Mouse (Mus musculus) forebrain, embryonic 11.5 days (tissue): ENCODE data around the gene Mbtd1. TPM values are rescaled to one million over a fixed set of nuclear protein-coding genes. Genes with fewer than 3 reads are reported as not detected.

Experiments
- ATAC-seq: fragments of 200-750 bp; cut with Nextera tagmentation; replicated peaks from 2 replicates; pipeline ENCODE4 v1.8.0; 2017; ENCODE audit warnings: moderate TSS enrichment; ENCODE audit not compliant: low FRiP score
- DNase-seq: peaks from one replicate; pipeline ENCODE4 v3.0.0-alpha.2; 2017; ENCODE audit warnings: low spot score
- H3K27ac ChIP-seq: fragments of 300-500 bp; sonication (generic); 2 replicates; pipeline ENCODE4 v1.5.1; 2014; ENCODE audit warnings: low read depth, low read length
- H3K27me3 ChIP-seq: fragments of 300-500 bp; sonication (generic); 2 replicates; pipeline ENCODE4 v1.6.1; 2014; ENCODE audit warnings: mild to moderate bottlenecking, low read length, mixed read lengths; ENCODE audit not compliant: control insufficient read depth, insufficient read depth
- H3K36me3 ChIP-seq: fragments of 300-500 bp; sonication (generic); 2 replicates; pipeline ENCODE4 v1.6.1; 2014; ENCODE audit warnings: mild to moderate bottlenecking, low read length, moderate library complexity, mixed read lengths; ENCODE audit not compliant: control insufficient read depth, insufficient read depth
- H3K4me1 ChIP-seq: fragments of 300-500 bp; sonication (generic); replicated peaks from 2 replicates; pipeline ENCODE4 v1.6.1; 2014; ENCODE audit warnings: low read length, mixed read lengths; ENCODE audit not compliant: control insufficient read depth, insufficient read depth
- H3K4me2 ChIP-seq: fragments of 300-500 bp; sonication (generic); 2 replicates; pipeline ENCODE4 v1.6.1; 2014; ENCODE audit warnings: low read depth, mild to moderate bottlenecking, low read length, moderate library complexity, mixed read lengths; ENCODE audit not compliant: severe bottlenecking
- H3K4me3 ChIP-seq: fragments of 300-500 bp; sonication (generic); 2 replicates; pipeline ENCODE4 v1.5.1; 2014; ENCODE audit warnings: low read depth, low read length
- H3K9ac ChIP-seq: fragments of 300-500 bp; sonication (generic); 2 replicates; pipeline ENCODE4 v1.6.1; 2014; ENCODE audit warnings: low read length
- H3K9me3 ChIP-seq: fragments of 300-500 bp; sonication (generic); 2 replicates; pipeline ENCODE4 v1.6.1; 2016; ENCODE audit warnings: low read length, mixed read lengths; ENCODE audit not compliant: control insufficient read depth
- WGBS: fragments of 180-500 bp; shearing (Covaris S2); extraction: QIAGEN DNeasy Blood & Tissue Kit; methylation state at CpG from one replicate; pipeline ENCODE4 v1.1.7; 2014; 5-methylcytosine and 5-hydroxymethylcytosine counted together
- polyA plus RNA-seq: library from polyadenylated mRNA; unstranded; fragments of >200 nt; fragmentation: Nextera tagmentation; extraction: Ambion mirVana; gene quantifications from 2 replicates; pipeline ENCODE4 v1.2.1, GENCODE M21; 2014

Mbtd1 gene
- polyA plus RNA-seq, result 33.9 and 37.2 TPM in 2 replicates

GRCm38 (mm10) chr11:93885572-93886410 is at the start of gene Mbtd1, which contains the start of gene Utp18:
TSS of gene Mbtd1 (plus strand) at chr11:93885852.
TSS of gene Utp18 (minus strand) at chr11:93885766.
- H3K4me2 ChIP-seq, result peak within 1 kb of the TSS; percentile 84
- H3K4me1 ChIP-seq, result peaks cover 7% of the 10 kb centered on the region
- peak; percentile 97 for ATAC-seq
- H3K4me3 ChIP-seq, result peak within 1 kb of the TSS; percentile 96
- WGBS, result under 1% methylated on average over 72 of the region's 83 CpGs
- peak within 1 kb of the TSS; percentile 89 for H3K27ac ChIP-seq
- no peaks in the 10 kb centered on the region for H3K36me3 ChIP-seq
- no peaks in the 10 kb centered on the region for H3K9me3 ChIP-seq
- DNase-seq, result peak; percentile 99
- peak within 1 kb of the TSS; percentile 94 for H3K9ac ChIP-seq
- no peaks in the 10 kb centered on the region for H3K27me3 ChIP-seq

- no peaks in the 10 kb centered on the region; the same call in 1 of the 2 replicates for H3K4me1 ChIP-seq
- DNase-seq (no peak), ATAC-seq (no peak)
These were observed 38.3 kb upstream of the Mbtd1 start for GRCm38 (mm10) chr11:93847342-93847741.

GRCm38 (mm10) chr11:93852546-93852945 is 33.1 kb upstream of the Mbtd1 start:
- H3K9ac ChIP-seq, result no peak overlapping the region
- H3K4me1 ChIP-seq, result no peaks in the 10 kb centered on the region; the same call in 1 of the 2 replicates
- DNase-seq (no peak), ATAC-seq (no peak)
- H3K36me3 ChIP-seq, result no peaks in the 10 kb centered on the region
- no peak overlapping the region for H3K4me2 ChIP-seq
- no peaks in the 10 kb centered on the region for H3K9me3 ChIP-seq
- H3K27ac ChIP-seq, result no peak overlapping the region
- no peak overlapping the region for H3K4me3 ChIP-seq
- WGBS, result 87% methylated on average over 3 of the region's 3 CpGs
- H3K27me3 ChIP-seq, result no peaks in the 10 kb centered on the region

More at GRCm38 (mm10) chr11:93847342-93847741, 38.3 kb upstream of the Mbtd1 start:
- H3K9ac ChIP-seq, result no peak overlapping the region
- H3K27me3 ChIP-seq, result no peaks in the 10 kb centered on the region
- H3K4me3 ChIP-seq, result no peak overlapping the region
- WGBS, result 11% methylated on average over 2 of the region's 2 CpGs
- H3K9me3 ChIP-seq, result no peaks in the 10 kb centered on the region
- no peak overlapping the region for H3K4me2 ChIP-seq
- no peaks in the 10 kb centered on the region for H3K36me3 ChIP-seq
- H3K27ac ChIP-seq, result no peak overlapping the region

GRCm38 (mm10) chr11:93856284-93856955 is 29.2 kb upstream of the Mbtd1 start:
- DNase-seq (peak; percentile 87), ATAC-seq (peak; percentile 49; the same call in 1 of the 2 replicates)
- H3K27ac ChIP-seq, result no peak overlapping the region
- H3K9ac ChIP-seq, result no peak overlapping the region
- H3K4me3 ChIP-seq, result no peak overlapping the region
- no peak overlapping the region for H3K4me2 ChIP-seq
- H3K9me3 ChIP-seq, result no peaks in the 10 kb centered on the region
- H3K36me3 ChIP-seq, result no peaks in the 10 kb centered on the region; the same call in 1 of the 2 replicates
- H3K27me3 ChIP-seq, result no peaks in the 10 kb centered on the region
- 7% methylated on average over 6 of the region's 6 CpGs for WGBS
- no peaks in the 10 kb centered on the region for H3K4me1 ChIP-seq

GRCm38 (mm10) chr11:93860540-93861172 is 25.0 kb upstream of the Mbtd1 start:
- Histone ChIP-seq H3K4me3 (no peak overlapping the region), H3K27ac (no peak overlapping the region), H3K4me2 (no peak overlapping the region), H3K9ac (no peak overlapping the region), H3K9me3 (no peaks in the 10 kb centered on the region), H3K27me3 (no peaks in the 10 kb centered on the region), H3K36me3 (no peaks in the 10 kb centered on the region; the same call in 1 of the 2 replicates), H3K4me1 (no peaks in the 10 kb centered on the region)
- ATAC-seq, result no peak
- DNase-seq, result no peak
- 88% methylated on average over 1 of the region's 1 CpGs for WGBS

GRCm38 (mm10) chr11:93861193-93861592 is 24.5 kb upstream of the Mbtd1 start:
- no peaks in the 10 kb centered on the region for H3K4me1 ChIP-seq
- H3K27me3 ChIP-seq, result no peaks in the 10 kb centered on the region
- no peaks in the 10 kb centered on the region for H3K9me3 ChIP-seq
- no peak overlapping the region for H3K9ac ChIP-seq
- no peak overlapping the region for H3K27ac ChIP-seq
- peaks cover 2% of the 10 kb centered on the region; the same call in 1 of the 2 replicates for H3K36me3 ChIP-seq
- ATAC-seq (no peak), DNase-seq (no peak)
- 84% methylated on average over 2 of the region's 2 CpGs for WGBS
- no peak overlapping the region for H3K4me3 ChIP-seq
- no peak overlapping the region for H3K4me2 ChIP-seq

- Histone ChIP-seq H3K27me3 (no peaks in the 10 kb centered on the region), H3K36me3 (peaks cover 7% of the 10 kb centered on the region; the same call in 1 of the 2 replicates), H3K4me3 (no peak overlapping the region), H3K9me3 (no peaks in the 10 kb centered on the region), H3K27ac (no peak overlapping the region), H3K4me2 (no peak overlapping the region), H3K4me1 (no peaks in the 10 kb centered on the region), H3K9ac (no peak overlapping the region)
- ATAC-seq, result no peak
- 94% methylated on average over 4 of the region's 4 CpGs for WGBS
- DNase-seq, result no peak
These were observed 23.5 kb upstream of the Mbtd1 start for GRCm38 (mm10) chr11:93862045-93862623.

- no peaks in the 10 kb centered on the region for H3K9me3 ChIP-seq
- peaks cover 7% of the 10 kb centered on the region; the same call in 1 of the 2 replicates for H3K36me3 ChIP-seq
- DNase-seq, result no peak
- no peak overlapping the region for H3K27ac ChIP-seq
- WGBS, result 86% methylated on average over 1 of the region's 1 CpGs
- no peak for ATAC-seq
- no peak overlapping the region for H3K4me2 ChIP-seq
- H3K27me3 ChIP-seq, result no peaks in the 10 kb centered on the region
- H3K4me3 ChIP-seq, result no peak overlapping the region
- no peaks in the 10 kb centered on the region for H3K4me1 ChIP-seq
- H3K9ac ChIP-seq, result no peak overlapping the region
These were observed 23.0 kb upstream of the Mbtd1 start for GRCm38 (mm10) chr11:93862638-93863037.
